ENCODE assay signal across 12 mouse cellular contexts in genomic region chr5:43148486-43148885, GRCm38 (mm10).
DNase-seq lines count a peak whose midpoint lies in the region; ATAC-seq and TF ChIP-seq lines count a peak whose summit lies in the region.
"Had no signal": no experiment of that assay in that cellular context is flagged by ENCODE, and none has a peak within 500 bp of the region (broad histone marks: within the 10 kb centered on the region; RNA-seq: fewer than 3 reads in every experiment).

No protein-coding gene starts in this region.

- DNase-seq in cerebellum, postnatal 25 days = peak; percentile 24 to 45
- peak; percentile 29 for DNase-seq in lung, postnatal 10 days
- DNase-seq in lung, postnatal 0 days (ENCODE audit: low spot score) = no peak
- DNase-seq in limb, embryonic 10.5 days (ENCODE audit: low spot score) = peak; percentile 34
- DNase-seq in left cerebral cortex, adult 2 months (ENCODE audit: extremely low spot score in 1 of 2, low spot score in 2 of 2) = no peak
- DNase-seq: gastrocnemius, postnatal 14 days; liver, postnatal 0 days; right cerebral cortex, postnatal 25 days; thymus, postnatal 25 days had no signal

- intact Hi-C loops in left cerebral cortex, adult 2 months (cut with DNase I) = no loop called here

- 44% methylated on average over 9 of the region's 9 CpGs for WGBS in lung, postnatal 0 days
- 51% methylated on average over 9 of the region's 9 CpGs for WGBS in limb, embryonic 10.5 days
- 46% methylated on average over 9 of the region's 9 CpGs for WGBS in stomach, embryonic 16.5 days

- no peaks in the 10 kb centered on the region for H3K36me3 ChIP-seq in lung, postnatal 0 days (ENCODE audit: insufficient read depth, low read length)
- H3K36me3 ChIP-seq in limb, embryonic 10.5 days = no peaks in the 10 kb centered on the region
- H3K36me3 ChIP-seq in stomach, embryonic 16.5 days (ENCODE audit: control insufficient read depth, insufficient read depth, low read length) = no peaks in the 10 kb centered on the region

- H3K27ac ChIP-seq in lung, postnatal 0 days (ENCODE audit: low read length) = no peak overlapping the region
- no peak overlapping the region for H3K27ac ChIP-seq in limb, embryonic 10.5 days
- H3K27ac ChIP-seq in stomach, embryonic 16.5 days (ENCODE audit: low read length) = no peak overlapping the region
- H3K27ac ChIP-seq in left cerebral cortex, adult 2 months = no peak overlapping the region

- H3K9me3 ChIP-seq in lung, postnatal 0 days (ENCODE audit: low read length) = no peaks in the 10 kb centered on the region
- no peaks in the 10 kb centered on the region for H3K9me3 ChIP-seq in limb, embryonic 10.5 days (replicated peaks)
- no peaks in the 10 kb centered on the region for H3K9me3 ChIP-seq in stomach, embryonic 16.5 days (replicated peaks; ENCODE audit: control insufficient read depth, low read length)

- no peak overlapping the region for H3K9ac ChIP-seq in lung, postnatal 0 days (replicated peaks; ENCODE audit: low read depth)
- H3K9ac ChIP-seq in stomach, embryonic 16.5 days (ENCODE audit: low read length) = no peak overlapping the region
- H3K9ac ChIP-seq: liver, postnatal 0 days had no signal

- no peak for ATAC-seq in cerebellum, adult (ENCODE audit: insufficient number of reproducible peaks, low FRiP score, low TSS enrichment)
- no peak for ATAC-seq in lung, postnatal 0 days
- ATAC-seq in stomach, embryonic 16.5 days (ENCODE audit: insufficient read depth, low FRiP score) = peak; percentile 56; the same call in 1 of the 2 replicates
- no peak for ATAC-seq in erythroblast, adult 5-6 weeks (replicated peaks; ENCODE audit: low FRiP score, poor library complexity, severe bottlenecking)
- ATAC-seq: liver, postnatal 0 days had no signal

- TF ChIP-seq EP300 in lung, postnatal 0 days (IDR thresholded peaks at IDR 0.05) = no peak

- TF ChIP-seq CTCF in lung, postnatal 0 days (IDR thresholded peaks at IDR 0.05) = no peak
- TF ChIP-seq CTCF in left cerebral cortex, adult 2 months (IDR thresholded peaks at IDR 0.05) = no peak

- no peaks in the 10 kb centered on the region for H3K27me3 ChIP-seq in lung, postnatal 0 days (replicated peaks; ENCODE audit: insufficient read depth, low read length)
- no peaks in the 10 kb centered on the region for H3K27me3 ChIP-seq in limb, embryonic 10.5 days (ENCODE audit: low read depth, poor library complexity, severe bottlenecking)
- H3K27me3 ChIP-seq in stomach, embryonic 16.5 days (ENCODE audit: control insufficient read depth, insufficient read depth, low read length) = no peaks in the 10 kb centered on the region

- no peaks in the 10 kb centered on the region for H3K4me1 ChIP-seq in lung, postnatal 0 days (ENCODE audit: insufficient read depth, low read depth, low read length)
- peaks cover 6% of the 10 kb centered on the region; the same call in 1 of the 2 replicates for H3K4me1 ChIP-seq in limb, embryonic 10.5 days
- 0 out of 2 replicates have a peak, but pooled peaks cover 8% of the 10 kb centered on the region for H3K4me1 ChIP-seq in stomach, embryonic 16.5 days (ENCODE audit: control insufficient read depth, insufficient read depth, low read length)

- no peak overlapping the region for H3K4me3 ChIP-seq in lung, postnatal 0 days (ENCODE audit: low read depth, low read length)
- no peak overlapping the region for H3K4me3 ChIP-seq in limb, embryonic 10.5 days
- no peak overlapping the region for H3K4me3 ChIP-seq in stomach, embryonic 16.5 days (replicated peaks; ENCODE audit: low read length)
- no peak overlapping the region for H3K4me3 ChIP-seq in left cerebral cortex, adult 2 months

- H3K4me2 ChIP-seq in lung, postnatal 0 days (replicated peaks; ENCODE audit: low read depth, low read length) = no peak overlapping the region
- no peak overlapping the region for H3K4me2 ChIP-seq in stomach, embryonic 16.5 days (ENCODE audit: low read depth, low read length)

Comparison
In these comparisons a context has a peak if more than half of its experiments do, and no peak if none do; other contexts are left out.
1. DNase-seq: peak in cerebellum, postnatal 25 days (2 of 2), lung, postnatal 10 days (single experiment) and limb, embryonic 10.5 days (single experiment); none in lung, postnatal 0 days (single experiment) and left cerebral cortex, adult 2 months (0 of 2).